Mouse (Mus musculus) C2C12 (cell line): ENCODE measurements around the gene Klhl3. TPM values are rescaled to one million over a fixed set of nuclear protein-coding genes. Genes with fewer than 3 reads are reported as not detected.

Experiments
- H3K27me3 ChIP-seq: one replicate; pipeline ENCODE4 v1.6.1; 2011; ENCODE audit not compliant: control insufficient read depth, insufficient read depth, insufficient read length
- H3K36me3 ChIP-seq: one replicate; pipeline ENCODE4 v1.6.1; 2011; ENCODE audit not compliant: control insufficient read depth, insufficient read depth
- H3K4me3 ChIP-seq: one replicate; pipeline ENCODE4 v1.5.1; 2011; ENCODE audit warnings: mild to moderate bottlenecking, control low read depth; ENCODE audit not compliant: poor library complexity, insufficient read depth, severe bottlenecking
- H3K79me2 ChIP-seq: one replicate; pipeline ENCODE4 v1.6.1; 2011; ENCODE audit not compliant: control insufficient read depth, insufficient read depth
- H3K79me3 ChIP-seq: one replicate; pipeline ENCODE4 v1.6.1; 2011; ENCODE audit warnings: low read depth, control low read depth
- H3ac ChIP-seq: one replicate; pipeline ENCODE3; 2011; ENCODE audit warnings: low read depth; ENCODE audit not compliant: control insufficient read depth, insufficient read length
- CEBPB ChIP-seq: IDR thresholded peaks from one replicate; pipeline ENCODE4 v1.6.1; 2011; ENCODE audit warnings: low read depth, mild to moderate bottlenecking, control low read depth, moderate library complexity
- CTCF ChIP-seq: IDR thresholded peaks from one replicate; pipeline ENCODE4 v1.5.1; 2011; ENCODE audit not compliant: control insufficient read depth, insufficient read depth, insufficient read length
- FOSL1 ChIP-seq: IDR thresholded peaks from one replicate; pipeline ENCODE4 v1.8.0; 2011; ENCODE audit warnings: mild to moderate bottlenecking, low read length; ENCODE audit not compliant: poor library complexity, insufficient read depth, severe bottlenecking
- MAX ChIP-seq: IDR thresholded peaks from one replicate; pipeline ENCODE4 v1.6.1; 2011; ENCODE audit warnings: mild to moderate bottlenecking, control low read depth
- MYOD1 ChIP-seq: IDR thresholded peaks from one replicate; pipeline ENCODE4 v1.6.1; 2011; ENCODE audit warnings: low read depth; ENCODE audit not compliant: control insufficient read depth, insufficient read length
- MYOG ChIP-seq: IDR thresholded peaks from one replicate; pipeline ENCODE4 v1.6.1; 2011; ENCODE audit not compliant: control insufficient read depth, insufficient read length; ENCODE audit errors: extremely low read depth
- USF1 ChIP-seq: IDR thresholded peaks from one replicate; pipeline ENCODE4 v1.6.1; 2011; ENCODE audit warnings: low read depth, mild to moderate bottlenecking, control low read depth, moderate library complexity
- long read RNA-seq, 2 experiments: library from polyadenylated mRNA; unstranded; transcript quantifications; one replicate each; pipeline ENCODE4 v2.0.0; 2019 to 2020
- polyA plus RNA-seq: library from polyadenylated mRNA; unstranded; fragments of >200 nt; fragmentation: generic; extraction: Trizol; gene quantifications from one replicate; pipeline ENCODE4 v1.2.1, GENCODE M21; 2012; ENCODE audit warnings: missing spikeins

The Klhl3 gene
- 0.01 TPM for polyA plus RNA-seq
- long read RNA-seq, experiment 1, result 0 reads
- long read RNA-seq, experiment 2, result 0 reads

DNA sequence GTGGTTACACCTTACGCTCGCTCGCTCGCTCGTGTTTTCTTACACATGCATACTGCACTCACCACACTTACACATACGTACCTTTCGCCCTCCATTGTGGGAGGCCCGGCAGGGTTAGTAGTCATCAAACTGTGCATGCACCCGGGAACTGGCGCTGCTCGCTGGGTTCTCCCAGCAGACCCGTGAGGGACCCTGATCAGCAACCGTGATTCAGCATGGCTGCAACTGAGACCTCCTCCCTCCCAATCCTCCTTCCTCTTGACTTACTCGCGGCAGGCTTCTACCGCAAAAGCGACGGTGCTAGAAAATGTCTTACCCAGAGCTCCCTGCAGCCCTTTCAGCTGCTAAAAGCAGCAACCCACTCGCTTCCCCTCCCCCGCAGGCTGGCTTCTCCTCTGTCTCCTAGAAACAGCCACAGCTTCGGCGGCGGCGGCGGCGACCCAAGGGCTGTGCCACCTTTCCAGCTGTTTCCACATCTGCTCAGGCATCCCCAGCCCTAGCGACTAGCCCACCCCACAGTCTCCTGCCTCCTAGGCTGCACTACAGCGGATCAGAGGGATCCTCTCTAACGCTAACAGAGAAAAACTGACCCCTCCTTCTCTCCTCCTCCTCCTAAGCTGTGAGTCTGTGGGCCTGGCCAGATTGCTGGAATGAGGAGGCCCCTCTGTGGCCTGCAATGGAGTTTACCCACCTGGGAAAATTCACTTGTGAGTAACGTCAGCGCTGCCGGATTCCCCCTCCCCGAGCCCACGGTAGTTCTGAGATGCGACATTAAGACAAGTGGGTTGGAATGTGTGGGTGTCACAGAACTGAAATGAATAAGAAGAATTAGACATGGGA is at the start of gene Klhl3:
TSS of gene Klhl3 (minus strand) at position 532 of the 840 bp plus-strand sequence.
- no peaks in the 10 kb centered on the region for H3K79me2 ChIP-seq
- no peaks in the 10 kb centered on the region for H3K36me3 ChIP-seq
- H3K27me3 ChIP-seq, result no peaks in the 10 kb centered on the region
- no peak within 1 kb of the TSS for H3ac ChIP-seq
- no peak for TF ChIP-seq CEBPB
- TF ChIP-seq CTCF, result no peak
- no peak within 1 kb of the TSS for H3K4me3 ChIP-seq
- no peaks in the 10 kb centered on the region for H3K79me3 ChIP-seq

- Histone ChIP-seq H3K79me3 (no peaks in the 10 kb centered on the region), H3K79me2 (no peaks in the 10 kb centered on the region), H3ac (no peak overlapping the region), H3K27me3 (no peaks in the 10 kb centered on the region), H3K36me3 (no peaks in the 10 kb centered on the region), H3K4me3 (no peak overlapping the region)
- TF ChIP-seq USF1 (no peak), MYOG (no peak), CTCF (no peak), MYOD1 (no peak), MAX (no peak), FOSL1 (no peak), CEBPB (no peak)
Observed at GRCm38 (mm10) chr13:58160761-58161160, 47.4 kb upstream of the Klhl3 start.

DNA sequence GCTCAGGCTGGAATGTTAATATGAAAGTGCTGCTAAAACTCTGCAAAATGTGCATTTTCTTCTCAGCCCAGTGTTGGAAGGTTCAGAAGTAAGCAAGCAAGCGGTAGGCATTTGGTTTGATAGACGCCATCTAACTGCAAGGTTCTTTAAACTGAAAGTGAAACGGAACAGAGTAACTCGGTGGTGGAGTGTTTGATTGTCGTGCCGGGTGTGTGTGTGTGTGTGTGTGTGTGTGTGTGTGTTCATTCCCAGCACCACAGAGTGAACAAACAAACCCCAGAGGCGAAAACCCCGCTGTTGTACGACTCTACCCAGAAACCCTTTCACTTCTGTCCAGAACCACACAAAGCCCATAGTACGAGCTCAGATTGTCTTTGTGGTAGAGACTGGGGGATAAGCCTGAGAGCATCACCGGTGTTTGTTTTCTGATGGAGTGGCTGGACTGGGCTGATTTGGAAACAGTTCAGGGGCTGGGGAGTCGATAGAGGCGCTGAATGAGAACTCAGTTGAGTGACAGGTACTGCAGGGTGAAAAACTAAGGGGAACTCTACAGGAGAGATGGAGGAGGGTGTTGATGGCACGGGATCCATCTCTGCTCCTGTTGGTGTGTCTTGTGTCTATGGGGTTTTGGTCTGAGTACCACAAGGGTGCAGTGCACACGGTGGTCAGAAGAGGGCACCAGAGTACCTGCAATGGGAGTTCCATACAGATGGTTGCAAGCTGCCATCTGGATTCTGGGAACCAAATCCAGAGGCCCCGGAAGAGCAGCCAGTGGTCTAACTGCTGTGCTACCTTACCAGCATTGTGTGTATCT is 44.9 kb upstream of the Klhl3 start:
- peak overlapping the region; percentile 86 for H3ac ChIP-seq
- TF ChIP-seq MYOG (no peak), CTCF (peak; percentile 85)
- H3K36me3 ChIP-seq, result no peaks in the 10 kb centered on the region
- H3K4me3 ChIP-seq, result peak overlapping the region; percentile 48
- no peaks in the 10 kb centered on the region for H3K79me3 ChIP-seq
- no peaks in the 10 kb centered on the region for H3K79me2 ChIP-seq
- no peaks in the 10 kb centered on the region for H3K27me3 ChIP-seq

DNA sequence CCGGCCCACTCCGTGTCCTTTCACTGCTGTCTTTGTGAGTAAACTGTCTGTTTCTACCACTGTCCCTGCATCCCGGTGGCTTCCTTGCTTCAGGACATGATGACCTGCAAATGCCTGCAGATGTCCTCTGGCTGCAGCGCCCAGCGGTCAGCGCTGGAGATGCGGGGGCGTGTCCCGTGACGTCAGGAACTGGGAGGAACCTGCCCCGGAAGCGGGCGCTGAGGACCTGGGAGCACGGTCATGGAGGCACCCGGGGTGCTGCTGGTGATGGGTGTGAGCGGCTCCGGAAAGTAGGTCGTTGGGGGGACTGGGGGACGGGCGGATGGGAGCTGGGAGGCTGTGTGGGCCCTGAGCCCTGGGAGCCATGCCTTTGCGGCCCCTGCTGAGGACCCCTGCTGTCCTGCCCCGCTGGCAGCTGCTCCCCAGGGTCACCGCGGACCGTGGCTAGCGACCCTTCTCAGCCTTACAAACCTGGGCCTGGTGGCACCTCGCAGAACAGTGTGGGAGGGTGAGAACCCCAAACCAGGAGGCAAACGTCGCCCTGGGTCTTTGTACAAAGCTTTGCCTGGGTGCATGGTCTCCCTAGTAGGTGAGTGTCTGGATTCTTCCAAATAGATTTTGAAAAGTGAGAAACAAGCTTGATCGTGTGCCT is 44.2 kb upstream of the Klhl3 start, which contains the start of gene Idnk:
TSS of gene Idnk (plus strand) at position 203 of the 652 bp plus-strand sequence.
- Histone ChIP-seq H3K36me3 (no peaks in the 10 kb centered on the region), H3K79me2 (no peaks in the 10 kb centered on the region), H3ac (peak within 1 kb of the TSS; percentile 86), H3K4me3 (peak within 1 kb of the TSS; percentile 48), H3K79me3 (no peaks in the 10 kb centered on the region), H3K27me3 (no peaks in the 10 kb centered on the region)
- no peak for TF ChIP-seq MAX
- no peak for TF ChIP-seq CEBPB
- TF ChIP-seq USF1, result no peak
- TF ChIP-seq MYOD1, result no peak
- no peak for TF ChIP-seq MYOG
- no peak for TF ChIP-seq FOSL1
- no peak for TF ChIP-seq CTCF

DNA sequence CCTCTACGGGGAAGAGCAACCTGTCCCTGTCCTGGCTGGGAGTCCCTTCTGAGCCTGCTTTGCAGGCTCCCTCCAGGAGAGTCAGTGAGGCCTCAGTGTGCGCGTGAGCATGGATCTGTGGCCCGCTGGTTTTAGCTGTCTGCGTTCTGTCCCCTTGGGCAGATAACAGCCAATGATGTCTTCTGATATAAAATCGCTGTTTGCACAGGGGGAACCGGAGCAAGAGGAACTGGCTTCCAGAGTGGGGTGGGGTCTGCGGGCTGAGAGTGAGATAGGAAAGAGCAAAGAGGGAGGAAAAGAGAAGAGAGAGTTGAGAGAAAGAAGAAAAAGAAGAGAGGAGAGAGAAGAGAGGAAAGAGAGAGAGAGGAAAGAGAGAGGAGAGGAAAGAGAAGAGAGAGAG is 43.6 kb upstream of the Klhl3 start:
- no peaks in the 10 kb centered on the region for H3K79me3 ChIP-seq
- peaks cover 4% of the 10 kb centered on the region for H3K27me3 ChIP-seq
- TF ChIP-seq CTCF (no peak), USF1 (no peak), MYOD1 (no peak), FOSL1 (no peak), MYOG (no peak), MAX (no peak), CEBPB (no peak)
- H3K79me2 ChIP-seq, result no peaks in the 10 kb centered on the region
- no peak overlapping the region for H3ac ChIP-seq
- peak overlapping the region; percentile 48 for H3K4me3 ChIP-seq
- no peaks in the 10 kb centered on the region for H3K36me3 ChIP-seq
